Mouse (Mus musculus) telencephalon, adult 2 months (tissue): ENCODE data around the gene Haus3.

Source experiments
- DNase-seq: peaks from one replicate; pipeline ENCODE4 v3.0.0-alpha.2; 2011; ENCODE audit warnings: low read depth, low spot score

The Haus3 gene

GRCm38 (mm10) chr5:34186961-34187391 lies 17.6 kb upstream of the Haus3 start:
- DNase-seq, result no peak

- no peak for DNase-seq
Measured at GRCm38 (mm10) chr5:34186391-34186790, 17.1 kb upstream of the Haus3 start.

- DNase-seq, result no peak
Measured at GRCm38 (mm10) chr5:34185791-34186190, 16.5 kb upstream of the Haus3 start.

- DNase-seq, result no peak
Measured at GRCm38 (mm10) chr5:34185051-34185580, 15.8 kb upstream of the Haus3 start.

GRCm38 (mm10) chr5:34183976-34184375 lies 14.6 kb upstream of the Haus3 start:
- DNase-seq, result no peak

- no peak for DNase-seq
Measured at GRCm38 (mm10) chr5:34183156-34183880, 14.0 kb upstream of the Haus3 start.

- no peak for DNase-seq
Measured at GRCm38 (mm10) chr5:34182486-34182885, 13.2 kb upstream of the Haus3 start.

- no peak for DNase-seq
Measured at GRCm38 (mm10) chr5:34177821-34178220, 8.5 kb upstream of the Haus3 start.

GRCm38 (mm10) chr5:34177091-34177490 lies 7.8 kb upstream of the Haus3 start:
- no peak for DNase-seq

- DNase-seq, result no peak
Measured at GRCm38 (mm10) chr5:34176691-34177090, 7.4 kb upstream of the Haus3 start.

GRCm38 (mm10) chr5:34175403-34175694 lies 6.0 kb upstream of the Haus3 start:
- no peak for DNase-seq

- DNase-seq, result no peak
Measured at GRCm38 (mm10) chr5:34174550-34175402, 5.4 kb upstream of the Haus3 start.

- DNase-seq, result no peak
Measured at GRCm38 (mm10) chr5:34174021-34174420, 4.7 kb upstream of the Haus3 start.

GRCm38 (mm10) chr5:34170726-34171125 lies 1.4 kb upstream of the Haus3 start:
- peak; percentile 65 for DNase-seq

GRCm38 (mm10) chr5:34169954-34170353 lies 627 bp upstream of the Haus3 start:
- DNase-seq, result no peak

GRCm38 (mm10) chr5:34167857-34168256 lies 1.5 kb downstream of the Haus3 start:
- DNase-seq, result no peak

GRCm38 (mm10) chr5:34165793-34166192 lies 3.5 kb downstream of the Haus3 start:
- no peak for DNase-seq

GRCm38 (mm10) chr5:34148476-34148875 lies 20.9 kb downstream of the Haus3 start:
- DNase-seq, result no peak

GRCm38 (mm10) chr5:34147554-34147953 lies 21.8 kb downstream of the Haus3 start:
- DNase-seq, result no peak

- no peak for DNase-seq
Measured at GRCm38 (mm10) chr5:34139751-34140150, 29.6 kb downstream of the Haus3 start.

GRCm38 (mm10) chr5:34132731-34133130 lies 36.6 kb downstream of the Haus3 start:
- peak; percentile 49 for DNase-seq

GRCm38 (mm10) chr5:34124131-34124530 lies 45.2 kb downstream of the Haus3 start:
- no peak for DNase-seq
